Mouse (Mus musculus) c-Kit-negative CD71-positive TER-119-positive erythroid progenitor cells, embryonic 14.5 days (primary cell): Measurements from ENCODE around the gene Atg4a.

Source experiments
- DNase-seq: peaks from one replicate; pipeline ENCODE4 v3.0.0-alpha.2; 2013; ENCODE audit warnings: low read depth, low spot score

Atg4a gene

GRCm38 (mm10) chrX:141158160-141158559, 201.5 kb downstream of the Atg4a start:
- DNase-seq: no peak

GRCm38 (mm10) chrX:141160371-141160770, 203.7 kb downstream of the Atg4a start:
- DNase-seq: no peak

GRCm38 (mm10) chrX:141165067-141165466, 208.4 kb downstream of the Atg4a start:
- DNase-seq: no peak

GRCm38 (mm10) chrX:141175353-141175752, 218.6 kb downstream of the Atg4a start:
- DNase-seq: no peak

- no peak for DNase-seq
These were observed 238.3 kb downstream of the Atg4a start for GRCm38 (mm10) chrX:141195036-141195435.

GRCm38 (mm10) chrX:141198993-141199392, 242.3 kb downstream of the Atg4a start:
- DNase-seq: no peak

- no peak for DNase-seq
These were observed 256.1 kb downstream of the Atg4a start for GRCm38 (mm10) chrX:141212802-141213201.
